Mouse (Mus musculus): ENCODE measurements at regions not wholly inside any gene's neighbourhood (a gene's known extent, or its start where the extent isn't known, plus 50 kb on each side); places are given as distances from the start of the nearest gene placed in this dataset.

- DNase-seq (ENCODE audit: extremely low read depth, low read depth, low spot score), result peak; percentile 100
- H3K27ac ChIP-seq (replicated peaks; ENCODE audit: insufficient read depth, low read depth, low read length), result no peak overlapping the region
- no peaks in the 10 kb centered on the region for H3K79me2 ChIP-seq (ENCODE audit: control insufficient read depth, insufficient read depth, low read length)
- H3K4me3 ChIP-seq (ENCODE audit: insufficient read depth, low read depth, low read length), result no peak overlapping the region
- H3K36me3 ChIP-seq (ENCODE audit: control insufficient read depth, insufficient read depth, low read length), result no peaks in the 10 kb centered on the region
- no peak overlapping the region for H3K9ac ChIP-seq (ENCODE audit: low read depth, low read length)
- H3K27me3 ChIP-seq (ENCODE audit: control insufficient read depth, insufficient read depth, low read length), result no peaks in the 10 kb centered on the region
- H3K4me1 ChIP-seq (ENCODE audit: control insufficient read depth, insufficient read depth, low read length), result peaks cover 7% of the 10 kb centered on the region
- WGBS, result 24% methylated on average over 6 of the region's 6 CpGs
- no peak for TF ChIP-seq CTCF (IDR thresholded peaks at IDR 0.05; ENCODE audit: low read depth, low read length)
- no peak for TF ChIP-seq POLR2A (IDR thresholded peaks at IDR 0.05; ENCODE audit: extremely low read depth, insufficient read depth, low read length)
Observed at GRCm38 (mm10) chr3:38151821-38152220, 332.8 kb downstream of the Ankrd50 start.

- Histone ChIP-seq H3K79me2 (ENCODE audit: control insufficient read depth, insufficient read depth, low read length) (no peaks in the 10 kb centered on the region), H3K27ac (replicated peaks; ENCODE audit: insufficient read depth, low read depth, low read length) (no peak overlapping the region), H3K4me3 (ENCODE audit: insufficient read depth, low read depth, low read length) (no peak overlapping the region), H3K36me3 (ENCODE audit: control insufficient read depth, insufficient read depth, low read length) (no peaks in the 10 kb centered on the region), H3K4me1 (ENCODE audit: control insufficient read depth, insufficient read depth, low read length) (peaks cover 25% of the 10 kb centered on the region), H3K27me3 (ENCODE audit: control insufficient read depth, insufficient read depth, low read length) (no peaks in the 10 kb centered on the region), H3K9ac (ENCODE audit: low read depth, low read length) (no peak overlapping the region)
- 29% methylated on average over 2 of the region's 2 CpGs for WGBS
- peak; percentile 70 for DNase-seq (ENCODE audit: extremely low read depth, low read depth, low spot score)
- TF ChIP-seq POLR2A (IDR thresholded peaks at IDR 0.05; ENCODE audit: extremely low read depth, insufficient read depth, low read length), result no peak
- TF ChIP-seq CTCF (IDR thresholded peaks at IDR 0.05; ENCODE audit: low read depth, low read length), result no peak
Observed at GRCm38 (mm10) chr3:38146663-38147062, 338.0 kb downstream of the Ankrd50 start.

DNA sequence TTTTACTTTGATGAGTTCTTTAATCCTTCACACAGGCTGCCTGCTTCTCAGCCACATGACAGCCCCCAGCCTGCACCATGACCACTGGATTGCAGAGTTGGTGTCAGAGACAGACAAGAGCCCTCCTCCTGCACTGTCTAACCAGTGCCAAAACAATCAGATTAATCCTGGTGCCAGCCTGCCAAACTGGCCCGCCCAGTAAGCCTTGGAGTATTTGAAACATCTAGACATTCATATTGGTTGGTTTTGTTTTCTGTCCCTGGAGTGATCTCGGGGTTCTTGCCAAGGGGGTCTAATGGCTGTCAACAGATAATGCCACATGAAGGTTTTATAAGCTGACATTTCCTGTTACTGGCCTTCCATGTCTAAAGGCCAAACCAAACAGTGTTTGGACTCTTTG lies 339.2 kb downstream of the Ankrd50 start:
- no peaks in the 10 kb centered on the region for H3K27me3 ChIP-seq (ENCODE audit: control insufficient read depth, insufficient read depth, low read length)
- peak; percentile 73 for DNase-seq (ENCODE audit: extremely low read depth, low read depth, low spot score)
- 20% methylated on average over 2 of the region's 2 CpGs for WGBS
- H3K36me3 ChIP-seq (ENCODE audit: control insufficient read depth, insufficient read depth, low read length), result no peaks in the 10 kb centered on the region
- H3K4me3 ChIP-seq (ENCODE audit: insufficient read depth, low read depth, low read length), result no peak overlapping the region
- H3K79me2 ChIP-seq (ENCODE audit: control insufficient read depth, insufficient read depth, low read length), result no peaks in the 10 kb centered on the region
- TF ChIP-seq POLR2A (IDR thresholded peaks at IDR 0.05; ENCODE audit: extremely low read depth, insufficient read depth, low read length) (no peak), CTCF (IDR thresholded peaks at IDR 0.05; ENCODE audit: low read depth, low read length) (no peak)
- H3K27ac ChIP-seq (replicated peaks; ENCODE audit: insufficient read depth, low read depth, low read length), result 0 out of 2 replicates have a peak overlapping the region, but pooled peaks have one; percentile 24
- peaks cover 23% of the 10 kb centered on the region for H3K4me1 ChIP-seq (ENCODE audit: control insufficient read depth, insufficient read depth, low read length)
- no peak overlapping the region for H3K9ac ChIP-seq (ENCODE audit: low read depth, low read length)

GRCm38 (mm10) chr3:38144650-38145049 lies 340.0 kb downstream of the Ankrd50 start:
- Histone ChIP-seq H3K4me3 (ENCODE audit: insufficient read depth, low read depth, low read length) (no peak overlapping the region), H3K79me2 (ENCODE audit: control insufficient read depth, insufficient read depth, low read length) (no peaks in the 10 kb centered on the region), H3K9ac (ENCODE audit: low read depth, low read length) (no peak overlapping the region), H3K27ac (replicated peaks; ENCODE audit: insufficient read depth, low read depth, low read length) (no peak overlapping the region), H3K4me1 (ENCODE audit: control insufficient read depth, insufficient read depth, low read length) (peaks cover 23% of the 10 kb centered on the region), H3K36me3 (ENCODE audit: control insufficient read depth, insufficient read depth, low read length) (no peaks in the 10 kb centered on the region), H3K27me3 (ENCODE audit: control insufficient read depth, insufficient read depth, low read length) (no peaks in the 10 kb centered on the region)
- peak; percentile 73 for DNase-seq (ENCODE audit: extremely low read depth, low read depth, low spot score)
- TF ChIP-seq CTCF (IDR thresholded peaks at IDR 0.05; ENCODE audit: low read depth, low read length), result no peak

DNA sequence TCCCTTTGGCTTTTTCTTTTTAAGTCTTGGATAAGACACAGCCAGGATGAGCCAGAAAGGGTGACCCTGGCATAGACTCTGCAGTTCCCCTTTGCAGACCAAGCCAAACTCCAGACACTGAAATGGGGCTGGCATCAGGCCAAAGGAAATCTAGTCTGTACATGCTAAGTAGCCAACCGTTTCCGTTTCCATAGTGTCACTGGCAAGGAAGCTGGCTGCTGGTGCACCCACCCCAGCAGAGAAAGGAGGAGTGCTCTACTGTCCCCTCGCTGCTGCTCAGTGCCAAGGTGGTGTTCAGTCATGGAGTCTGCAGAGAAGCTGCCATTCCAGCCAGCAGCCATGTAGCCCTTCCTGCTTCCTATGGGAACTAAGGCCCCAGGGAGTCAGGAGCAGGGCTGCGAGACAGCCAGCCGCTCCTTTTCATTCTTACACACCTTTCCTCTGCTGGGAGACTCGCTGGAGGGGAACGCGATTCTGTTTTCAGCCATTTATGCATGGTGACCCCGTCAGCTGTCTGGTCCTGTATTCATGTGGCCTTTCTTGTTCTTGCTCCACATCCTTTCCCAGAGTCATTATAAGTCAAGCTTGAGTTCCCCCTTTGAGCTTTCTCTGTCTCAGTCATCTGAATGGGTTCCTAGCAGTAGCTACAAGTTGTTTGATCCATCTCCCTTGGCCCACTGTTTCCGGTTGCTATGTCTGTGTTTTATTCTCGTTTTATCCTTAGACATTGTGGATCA lies 341.3 kb downstream of the Ankrd50 start:
- Histone ChIP-seq H3K4me1 (ENCODE audit: control insufficient read depth, insufficient read depth, low read length) (peaks cover 23% of the 10 kb centered on the region), H3K36me3 (ENCODE audit: control insufficient read depth, insufficient read depth, low read length) (no peaks in the 10 kb centered on the region), H3K9ac (ENCODE audit: low read depth, low read length) (no peak overlapping the region), H3K27me3 (ENCODE audit: control insufficient read depth, insufficient read depth, low read length) (no peaks in the 10 kb centered on the region), H3K27ac (replicated peaks; ENCODE audit: insufficient read depth, low read depth, low read length) (peak overlapping the region; percentile 33), H3K4me3 (ENCODE audit: insufficient read depth, low read depth, low read length) (no peak overlapping the region), H3K79me2 (ENCODE audit: control insufficient read depth, insufficient read depth, low read length) (no peaks in the 10 kb centered on the region)
- no peak for DNase-seq (ENCODE audit: extremely low read depth, low read depth, low spot score)
- TF ChIP-seq CTCF (IDR thresholded peaks at IDR 0.05; ENCODE audit: low read depth, low read length), result 0 out of 2 replicates have a peak, but pooled peaks have one; percentile 3
- no peak for TF ChIP-seq POLR2A (IDR thresholded peaks at IDR 0.05; ENCODE audit: extremely low read depth, insufficient read depth, low read length)
- 75% methylated on average over 11 of the region's 11 CpGs for whole genome bisulfite sequencing

DNA sequence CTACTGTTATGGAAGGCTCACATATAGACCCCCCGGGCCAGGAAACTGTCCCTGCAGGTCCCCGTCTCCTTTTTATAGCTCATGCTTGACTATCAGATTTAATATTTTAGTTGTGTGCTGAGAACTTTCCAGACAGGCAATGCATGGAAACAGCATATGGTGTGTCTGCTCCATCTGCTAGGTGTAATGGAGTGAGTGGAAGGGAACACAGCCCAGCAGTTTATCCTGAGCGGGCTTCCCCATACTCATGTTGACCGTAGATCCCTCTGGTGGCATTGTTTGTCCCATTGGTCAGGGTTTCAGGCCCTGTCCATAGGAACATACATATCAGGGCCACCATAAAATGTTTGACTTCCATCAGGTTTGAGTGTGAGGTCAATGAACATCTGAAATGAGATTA lies 345.3 kb downstream of the Ankrd50 start:
- no peak overlapping the region for H3K4me3 ChIP-seq (ENCODE audit: insufficient read depth, low read depth, low read length)
- no peak for TF ChIP-seq CTCF (IDR thresholded peaks at IDR 0.05; ENCODE audit: low read depth, low read length)
- no peak for TF ChIP-seq POLR2A (IDR thresholded peaks at IDR 0.05; ENCODE audit: extremely low read depth, insufficient read depth, low read length)
- no peaks in the 10 kb centered on the region for H3K79me2 ChIP-seq (ENCODE audit: control insufficient read depth, insufficient read depth, low read length)
- over 99% methylated on average over 4 of the region's 4 CpGs for WGBS
- DNase-seq (ENCODE audit: extremely low read depth, low read depth, low spot score), result no peak
- H3K4me1 ChIP-seq (ENCODE audit: control insufficient read depth, insufficient read depth, low read length), result no peaks in the 10 kb centered on the region; the same call in 1 of the 2 replicates
- no peak overlapping the region for H3K9ac ChIP-seq (ENCODE audit: low read depth, low read length)
- H3K27ac ChIP-seq (replicated peaks; ENCODE audit: insufficient read depth, low read depth, low read length), result no peak overlapping the region
- H3K27me3 ChIP-seq (ENCODE audit: control insufficient read depth, insufficient read depth, low read length), result no peaks in the 10 kb centered on the region
- H3K36me3 ChIP-seq (ENCODE audit: control insufficient read depth, insufficient read depth, low read length), result no peaks in the 10 kb centered on the region
